ENCODE assay signal across 29 mouse cellular contexts in genomic region chr8:109987776-109988175, GRCm38 (mm10). TPM values are rescaled to one million over a fixed set of nuclear protein-coding genes. Genes with fewer than 3 reads are reported as not detected.
DNase-seq lines count a peak whose midpoint lies in the region; ATAC-seq and TF ChIP-seq lines count a peak whose summit lies in the region.
"Had no signal": no experiment of that assay in that cellular context is flagged by ENCODE, and none has a peak within 500 bp of the region (broad histone marks: within the 10 kb centered on the region; RNA-seq: fewer than 3 reads in every experiment).

No protein-coding gene starts in this region.

- ATAC-seq in liver, postnatal 0 days, result peak; percentile 35
- ATAC-seq in lung, postnatal 0 days, result peak; percentile 49; the same call in 1 of the 2 replicates
- ATAC-seq: CD4-positive, CD25-positive, alpha-beta regulatory T cell, adult 4 months; forebrain, embryonic 14.5 days; Patski had no signal

- H3K4me3 ChIP-seq in heart, embryonic 10.5 days, result no peak overlapping the region
- no peak overlapping the region for H3K4me3 ChIP-seq in liver, postnatal 0 days (ENCODE audit: low read depth, low read length)
- no peak overlapping the region for H3K4me3 ChIP-seq in lung, postnatal 0 days (ENCODE audit: low read depth, low read length)
- H3K4me3 ChIP-seq in lung, adult 2 months (replicated peaks; ENCODE audit: extremely low read depth, low read depth, low read length), result no peak overlapping the region
- H3K4me3 ChIP-seq: embryonic facial prominence, embryonic 13.5 days; embryonic facial prominence, embryonic 15.5 days; erythroblast, embryonic 14.5 days; forebrain, embryonic 10.5 days; forebrain, embryonic 12.5 days had no signal

- no peak for TF ChIP-seq CTCF in liver, postnatal 0 days (IDR thresholded peaks at IDR 0.05; ENCODE audit: low read depth)
- no peak for TF ChIP-seq CTCF in lung, postnatal 0 days (IDR thresholded peaks at IDR 0.05)
- TF ChIP-seq CTCF in lung, adult 2 months (IDR thresholded peaks at IDR 0.05; ENCODE audit: insufficient read depth, low read length), result no peak

- 63% methylated on average over 7 of the region's 7 CpGs for WGBS in heart, embryonic 10.5 days
- 59% methylated on average over 7 of the region's 7 CpGs for WGBS in liver, postnatal 0 days (ENCODE audit: insufficient replicate concordance)
- 50% methylated on average over 7 of the region's 7 CpGs for WGBS in lung, postnatal 0 days
- WGBS in lung, adult 2 months, result 49% methylated on average over 7 of the region's 7 CpGs
- WGBS in large intestine, adult 2 months, result 33% methylated on average over 7 of the region's 7 CpGs

- no peaks in the 10 kb centered on the region for H3K9me3 ChIP-seq in heart, embryonic 10.5 days
- H3K9me3 ChIP-seq in liver, postnatal 0 days (ENCODE audit: low read length), result no peaks in the 10 kb centered on the region
- no peaks in the 10 kb centered on the region for H3K9me3 ChIP-seq in lung, postnatal 0 days (ENCODE audit: low read length)
- H3K9me3 ChIP-seq: embryonic facial prominence, embryonic 13.5 days; embryonic facial prominence, embryonic 15.5 days; forebrain, embryonic 10.5 days; forebrain, embryonic 12.5 days; G1E had no signal

- H3K36me3 ChIP-seq in heart, embryonic 10.5 days, result no peaks in the 10 kb centered on the region
- H3K36me3 ChIP-seq in liver, postnatal 0 days (replicated peaks; ENCODE audit: insufficient read depth, low read length), result no peaks in the 10 kb centered on the region
- no peaks in the 10 kb centered on the region for H3K36me3 ChIP-seq in lung, postnatal 0 days (ENCODE audit: insufficient read depth, low read length)
- H3K36me3 ChIP-seq: embryonic facial prominence, embryonic 13.5 days; embryonic facial prominence, embryonic 15.5 days; forebrain, embryonic 10.5 days; forebrain, embryonic 12.5 days; G1E had no signal

- no peak overlapping the region for H3K27ac ChIP-seq in heart, embryonic 10.5 days
- H3K27ac ChIP-seq in liver, postnatal 0 days (ENCODE audit: low read depth), result peak overlapping the region; percentile 89
- H3K27ac ChIP-seq in lung, postnatal 0 days (ENCODE audit: low read length), result no peak overlapping the region
- H3K27ac ChIP-seq: embryonic facial prominence, embryonic 13.5 days; embryonic facial prominence, embryonic 15.5 days; forebrain, embryonic 10.5 days; forebrain, embryonic 12.5 days had no signal

- H3K27me3 ChIP-seq in heart, embryonic 10.5 days (ENCODE audit: insufficient read depth, poor library complexity, severe bottlenecking), result no peaks in the 10 kb centered on the region
- no peaks in the 10 kb centered on the region for H3K27me3 ChIP-seq in liver, postnatal 0 days (ENCODE audit: insufficient read depth, low read length)
- no peaks in the 10 kb centered on the region for H3K27me3 ChIP-seq in lung, postnatal 0 days (replicated peaks; ENCODE audit: insufficient read depth, low read length)
- H3K27me3 ChIP-seq: embryonic facial prominence, embryonic 13.5 days; embryonic facial prominence, embryonic 15.5 days; forebrain, embryonic 12.5 days had no signal

- H3K9ac ChIP-seq in liver, postnatal 0 days (replicated peaks), result no peak overlapping the region; the same call in 1 of the 2 replicates
- no peak overlapping the region for H3K9ac ChIP-seq in lung, postnatal 0 days (replicated peaks; ENCODE audit: low read depth)
- H3K9ac ChIP-seq: embryonic facial prominence, embryonic 13.5 days; embryonic facial prominence, embryonic 15.5 days; forebrain, embryonic 12.5 days had no signal

- peak; percentile 92 for TF ChIP-seq EP300 in liver, postnatal 0 days (IDR thresholded peaks at IDR 0.05; ENCODE audit: low read depth)
- no peak for TF ChIP-seq EP300 in lung, postnatal 0 days (IDR thresholded peaks at IDR 0.05)

- no peak for TF ChIP-seq POLR2A in lung, adult 2 months (IDR thresholded peaks at IDR 0.05; ENCODE audit: borderline replicate concordance, extremely low read depth, low read depth, low read length)

- no peak overlapping the region for H3K4me2 ChIP-seq in liver, postnatal 0 days (ENCODE audit: low read depth, low read length)
- H3K4me2 ChIP-seq in lung, postnatal 0 days (replicated peaks; ENCODE audit: low read depth, low read length), result no peak overlapping the region
- H3K4me2 ChIP-seq: embryonic facial prominence, embryonic 13.5 days; embryonic facial prominence, embryonic 15.5 days; forebrain, embryonic 12.5 days had no signal

- H3K4me1 ChIP-seq in heart, embryonic 10.5 days, result no peaks in the 10 kb centered on the region
- peaks cover 10% of the 10 kb centered on the region for H3K4me1 ChIP-seq in liver, postnatal 0 days (ENCODE audit: insufficient read depth)
- H3K4me1 ChIP-seq in lung, postnatal 0 days (ENCODE audit: insufficient read depth, low read depth, low read length), result no peaks in the 10 kb centered on the region
- no peaks in the 10 kb centered on the region for H3K4me1 ChIP-seq in lung, adult 2 months (ENCODE audit: control insufficient read depth, insufficient read depth, low read length)
- H3K4me1 ChIP-seq: embryonic facial prominence, embryonic 15.5 days; forebrain, embryonic 10.5 days had no signal

- peak; percentile 85 for DNase-seq in heart, adult 11 months
- DNase-seq in heart, embryonic 10.5 days (ENCODE audit: low spot score), result no peak
- no peak for DNase-seq in liver, postnatal 0 days
- no peak for DNase-seq in liver
- peak; percentile 17 for DNase-seq in lung, postnatal 0 days (ENCODE audit: low spot score)
- DNase-seq in lung, adult 2 months, result no peak
- DNase-seq in large intestine, adult 2 months (ENCODE audit: low read depth, low spot score), result peak; percentile 47
- DNase-seq: adrenal gland, adult 2 months; adrenal gland, postnatal 10 days; adrenal gland, postnatal 25 days; B cell, adult 2 months; cerebellum, adult 11 months; cerebellum, adult 18-20 months; cerebellum, adult 8-10 months; cerebellum, adult 9-11 months; cerebellum, postnatal 14 days; cerebellum, postnatal 36 days; embryo, embryonic 11 days had no signal

RNA-seq across cellular contexts. Expression of gene Tat, which starts 2.5 kb away (rescaled TPM):
- not detected in 2 replicates for polyA plus RNA-seq in heart, embryonic 10.5 days (2016; fragmentation: Nextera tagmentation; extraction: Ambion mirVana)
- polyA plus RNA-seq in liver, postnatal 0 days (2015; fragmentation: Nextera tagmentation; extraction: Ambion mirVana), result 64.5 and 108 TPM in 2 replicates
- 0.13 and 0.25 TPM in 2 replicates for polyA plus RNA-seq in lung, postnatal 0 days (2015; fragmentation: Nextera tagmentation; extraction: Ambion mirVana)
- 0.71 and 1.00 TPM in 2 replicates for polyA plus RNA-seq in lung, adult 2 months (2012; rRNA removed)
- polyA plus RNA-seq in large intestine, adult 2 months (2012; rRNA removed), result 0.77 and 18.1 TPM in 2 replicates
- polyA plus RNA-seq: CD4-positive, CD25-positive, alpha-beta regulatory T cell, adult 4 months; embryonic facial prominence, embryonic 11.5 days; embryonic facial prominence, embryonic 13.5 days; erythroblast, embryonic 14.5 days; forebrain, embryonic 10.5 days; forebrain, embryonic 12.5 days; forebrain, embryonic 14.5 days; G1E had no signal

RNA-seq across cellular contexts. Expression of gene Marveld3, which starts 25.8 kb away (rescaled TPM):
- polyA plus RNA-seq in heart, embryonic 10.5 days (2016; fragmentation: Nextera tagmentation; extraction: Ambion mirVana), result 0.10 and 0.68 TPM in 2 replicates
- 0.58 and 0.69 TPM in 2 replicates for polyA plus RNA-seq in liver, postnatal 0 days (2015; fragmentation: Nextera tagmentation; extraction: Ambion mirVana)
- polyA plus RNA-seq in lung, postnatal 0 days (2015; fragmentation: Nextera tagmentation; extraction: Ambion mirVana), result 10.4 and 13.4 TPM in 2 replicates
- polyA plus RNA-seq in lung, adult 2 months (2012; rRNA removed), result 5.9 TPM in 2 replicates
- 26.9 and 29.0 TPM in 2 replicates for polyA plus RNA-seq in large intestine, adult 2 months (2012; rRNA removed)
- polyA plus RNA-seq: adrenal gland, adult 2 months; CD4-positive, CD25-positive, alpha-beta regulatory T cell, adult 4 months; erythroblast, embryonic 14.5 days; G1E had no signal

RNA-seq across cellular contexts. Expression of gene Chst4, which starts 51.8 kb away (rescaled TPM):
- 0.15 TPM in 1 of 2 replicates, not detected in the other for polyA plus RNA-seq in heart, embryonic 10.5 days (2016; fragmentation: Nextera tagmentation; extraction: Ambion mirVana)
- polyA plus RNA-seq in liver, postnatal 0 days (2015; fragmentation: Nextera tagmentation; extraction: Ambion mirVana), result 0.13 and 0.31 TPM in 2 replicates
- 1.2 and 1.9 TPM in 2 replicates for polyA plus RNA-seq in lung, postnatal 0 days (2015; fragmentation: Nextera tagmentation; extraction: Ambion mirVana)
- polyA plus RNA-seq in lung, adult 2 months (2012; rRNA removed), result 11.9 and 17.1 TPM in 2 replicates
- polyA plus RNA-seq in large intestine, adult 2 months (2012; rRNA removed), result 30.7 and 50.1 TPM in 2 replicates
- polyA plus RNA-seq: brain, embryonic 14.5 days; CD4-positive, CD25-positive, alpha-beta regulatory T cell, adult 4 months; embryonic facial prominence, embryonic 11.5 days; embryonic facial prominence, embryonic 13.5 days; embryonic facial prominence, embryonic 15.5 days; erythroblast, embryonic 14.5 days; forebrain, embryonic 10.5 days; forebrain, embryonic 12.5 days; forebrain, embryonic 14.5 days; G1E; Patski had no signal

Comparison
In these comparisons a context has a peak if more than half of its experiments do, and no peak if none do; other contexts are left out.
1. DNase-seq: peak in heart, adult 11 months (single experiment), lung, postnatal 0 days (single experiment) and large intestine, adult 2 months (single experiment); none in heart, embryonic 10.5 days (single experiment), liver, postnatal 0 days (single experiment), liver (single experiment) and lung, adult 2 months (single experiment).